In the genomic region with DNA sequence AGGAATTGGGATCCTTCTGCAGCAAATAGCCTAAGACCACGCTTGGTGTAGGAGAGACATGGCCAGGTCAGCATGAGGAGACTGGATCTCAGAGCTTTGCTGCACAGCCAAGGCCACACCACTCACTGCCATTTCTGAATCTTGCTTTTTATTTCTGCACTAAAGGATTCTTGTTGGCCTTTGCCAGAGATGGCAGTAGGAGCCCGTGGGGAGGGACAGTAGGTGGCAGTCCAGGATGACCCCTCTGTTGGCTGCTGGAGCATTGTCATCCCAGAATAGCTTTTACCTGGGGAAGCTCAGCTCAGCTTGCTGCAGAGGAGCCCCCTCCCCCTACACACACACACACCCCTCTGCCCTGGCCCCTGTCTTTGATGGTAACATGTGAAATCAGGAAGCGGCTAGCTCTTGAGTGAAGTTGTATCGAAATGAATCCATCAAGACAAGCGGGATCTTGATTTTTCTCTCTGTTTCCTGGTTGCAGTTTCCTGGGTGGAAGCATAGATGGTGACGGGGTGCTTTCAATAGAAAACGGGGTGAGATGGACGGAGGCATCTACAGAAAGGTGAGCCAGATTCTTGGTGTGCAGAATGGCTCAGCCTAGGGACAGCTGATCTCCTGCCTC, we compare ENCODE assay signal across 28 mouse cellular contexts. TPM values are rescaled to one million over a fixed set of nuclear protein-coding genes. Genes with fewer than 3 reads are reported as not detected.
DNase-seq lines count a peak whose midpoint lies in the region; ATAC-seq and TF ChIP-seq lines count a peak whose summit lies in the region.
"Had no signal": no experiment of that assay in that cellular context is flagged by ENCODE, and none has a peak within 500 bp of the region (broad histone marks: within the 10 kb centered on the region; RNA-seq: fewer than 3 reads in every experiment).

No protein-coding gene starts in this region.

- peak in 1 of 2 experiments; percentile 52 for DNase-seq in cerebellum, adult 2 months
- DNase-seq in cerebellum, adult 11 months, result no peak
- DNase-seq in thymus, adult 2 months, result no peak
- DNase-seq in thymus, postnatal 36 days, result no peak
- DNase-seq in naive thymus-derived CD4-positive, alpha-beta T cell, adult 2 months (ENCODE audit: low read depth), result peak; percentile 61
- DNase-seq: adrenal gland, adult 2 months; adrenal gland, postnatal 14 days; B cell, adult 2 months; cerebellum, adult 9-10 months; embryo, embryonic 11 days; gastrocnemius, postnatal 10 days; gastrocnemius, postnatal 36 days; heart, adult 2 months; heart, postnatal 14 days; kidney, adult 18-20 months; kidney, adult 9 months had no signal

- H3K9me3 ChIP-seq in intestine, embryonic 16.5 days (ENCODE audit: control insufficient read depth, low read length), result no peaks in the 10 kb centered on the region
- H3K9me3 ChIP-seq: forebrain, embryonic 10.5 days; forebrain, embryonic 13.5 days; G1E; heart, embryonic 10.5 days; heart, embryonic 13.5 days; hindbrain, embryonic 12.5 days; hindbrain, embryonic 15.5 days; intestine, embryonic 15.5 days had no signal

- TF ChIP-seq POLR2A in cerebellum, adult 2 months (IDR thresholded peaks at IDR 0.05; ENCODE audit: borderline replicate concordance, insufficient read depth, low read length), result no peak
- TF ChIP-seq POLR2A in thymus, adult 2 months (IDR thresholded peaks at IDR 0.05; ENCODE audit: control insufficient read depth, extremely low read depth, insufficient read depth, low read length, poor library complexity), result no peak

- H3K4me1 ChIP-seq in cerebellum, adult 2 months (ENCODE audit: control insufficient read depth, insufficient read depth, low read length), result peaks cover 58% of the 10 kb centered on the region
- peaks cover 72% of the 10 kb centered on the region for H3K4me1 ChIP-seq in thymus, adult 2 months (replicated peaks; ENCODE audit: control insufficient read depth, insufficient read depth, low read length)
- H3K4me1 ChIP-seq in intestine, embryonic 16.5 days (ENCODE audit: control insufficient read depth, insufficient read depth, low read length), result peaks cover 9% of the 10 kb centered on the region; the same call in 1 of the 2 replicates
- H3K4me1 ChIP-seq: forebrain, embryonic 10.5 days; forebrain, embryonic 13.5 days had no signal

- H3K36me3 ChIP-seq in thymus, adult 2 months (ENCODE audit: control insufficient read depth, insufficient read depth, low read length), result no peaks in the 10 kb centered on the region
- H3K36me3 ChIP-seq in intestine, embryonic 16.5 days (ENCODE audit: control insufficient read depth, insufficient read depth, low read length), result no peaks in the 10 kb centered on the region
- H3K36me3 ChIP-seq: forebrain, embryonic 10.5 days; G1E; heart, embryonic 10.5 days; heart, embryonic 13.5 days; hindbrain, embryonic 12.5 days; hindbrain, embryonic 15.5 days; intestine, embryonic 15.5 days had no signal

- no peak for ATAC-seq in intestine, embryonic 16.5 days
- ATAC-seq: forebrain, embryonic 13.5 days; forebrain, embryonic 16.5 days; intestine, embryonic 15.5 days; Patski had no signal

- no peaks in the 10 kb centered on the region for H3K27me3 ChIP-seq in cerebellum, adult 2 months (ENCODE audit: control insufficient read depth, insufficient read depth, low read length)
- no peaks in the 10 kb centered on the region for H3K27me3 ChIP-seq in thymus, adult 2 months (ENCODE audit: control insufficient read depth, insufficient read depth, low read length)
- no peaks in the 10 kb centered on the region for H3K27me3 ChIP-seq in intestine, embryonic 16.5 days (replicated peaks; ENCODE audit: control insufficient read depth, insufficient read depth, low read length)
- H3K27me3 ChIP-seq: CH12.LX; forebrain, embryonic 13.5 days; heart, embryonic 13.5 days; hindbrain, embryonic 12.5 days; hindbrain, embryonic 15.5 days; intestine, embryonic 15.5 days; Patski had no signal

- peak overlapping the region; percentile 78 for H3K27ac ChIP-seq in cerebellum, adult 2 months (ENCODE audit: insufficient read depth, low read length)
- H3K27ac ChIP-seq in thymus, adult 2 months (ENCODE audit: control insufficient read depth, insufficient read depth, low read length), result peak overlapping the region; percentile 34; the same call in 1 of the 2 replicates
- H3K27ac ChIP-seq in intestine, embryonic 16.5 days (ENCODE audit: low read length), result no peak overlapping the region
- H3K27ac ChIP-seq: forebrain, embryonic 10.5 days; forebrain, embryonic 13.5 days; heart, embryonic 10.5 days; heart, embryonic 13.5 days; hindbrain, embryonic 12.5 days; hindbrain, embryonic 15.5 days; intestine, embryonic 15.5 days had no signal

- TF ChIP-seq CTCF in cerebellum, adult 2 months (IDR thresholded peaks at IDR 0.05; ENCODE audit: borderline replicate concordance, insufficient read depth, low read depth, low read length), result peak; percentile 19; the same call in 1 of the 2 replicates
- no peak for TF ChIP-seq CTCF in thymus, adult 2 months (IDR thresholded peaks at IDR 0.05; ENCODE audit: borderline replicate concordance, control insufficient read depth, extremely low read depth, insufficient read depth, low read length, poor library complexity)

- H3K4me2 ChIP-seq in intestine, embryonic 16.5 days (ENCODE audit: low read depth, low read length), result no peak overlapping the region
- H3K4me2 ChIP-seq: forebrain, embryonic 13.5 days; heart, embryonic 13.5 days; hindbrain, embryonic 12.5 days; hindbrain, embryonic 15.5 days; intestine, embryonic 15.5 days had no signal

- 59% methylated on average over 8 of the region's 8 CpGs for WGBS in cerebellum, adult 2 months
- WGBS in thymus, adult 2 months, result 71% methylated on average over 8 of the region's 8 CpGs
- 83% methylated on average over 8 of the region's 8 CpGs for WGBS in intestine, embryonic 16.5 days

- no peak overlapping the region for H3K9ac ChIP-seq in intestine, embryonic 16.5 days (ENCODE audit: low read depth, low read length)
- H3K9ac ChIP-seq: forebrain, embryonic 13.5 days; heart, embryonic 13.5 days; hindbrain, embryonic 12.5 days; hindbrain, embryonic 15.5 days; intestine, embryonic 15.5 days had no signal

- H3K4me3 ChIP-seq in cerebellum, adult 2 months (replicated peaks; ENCODE audit: insufficient read depth, low read depth, low read length), result no peak overlapping the region
- H3K4me3 ChIP-seq in thymus, adult 2 months (ENCODE audit: control insufficient read depth, insufficient read depth, low read length), result no peak overlapping the region
- H3K4me3 ChIP-seq in intestine, embryonic 16.5 days (ENCODE audit: low read length), result no peak overlapping the region
- H3K4me3 ChIP-seq: forebrain, embryonic 10.5 days; forebrain, embryonic 13.5 days; heart, adult 2 months; heart, embryonic 10.5 days; heart, embryonic 13.5 days; hindbrain, embryonic 12.5 days; hindbrain, embryonic 15.5 days; intestine, embryonic 15.5 days had no signal

RNA-seq across cellular contexts. Expression of a gene that starts 23.1 kb away (rescaled TPM):
- polyA plus RNA-seq in cerebellum, adult 2 months (2012; rRNA removed), result 0.43 and 0.54 TPM in 2 replicates
- polyA plus RNA-seq in thymus, adult 2 months (2012; rRNA removed), result 250 and 282 TPM in 2 replicates
- polyA plus RNA-seq in intestine, embryonic 16.5 days (2015; fragmentation: Nextera tagmentation; extraction: Ambion mirVana), result 0.17 TPM in 1 of 2 replicates, not detected in the other
- polyA plus RNA-seq: forebrain, embryonic 10.5 days; forebrain, embryonic 13.5 days; G1E; Patski had no signal

Comparison
In these comparisons a context has a peak if more than half of its experiments do, and no peak if none do; other contexts are left out.
1. RNA of a gene that starts 23.1 kb away (polyA plus RNA-seq): 250 to 282 TPM in thymus, adult 2 months; 0.43 to 0.54 TPM in cerebellum, adult 2 months and 0.17 TPM in intestine, embryonic 16.5 days; every median in the first group is over 100 times any median in the second.